Mouse (Mus musculus) testis, adult 2 months (tissue): ENCODE data around the gene Lbhd1. TPM values are rescaled to one million over a fixed set of nuclear protein-coding genes. Genes with fewer than 3 reads are reported as not detected.

ENCODE experiments used
- H3K27ac ChIP-seq: fragments of 200-500 bp; 2 replicates; pipeline ENCODE4 v1.5.1; 2012; ENCODE audit warnings: low read depth, low read length; ENCODE audit not compliant: control insufficient read depth, insufficient read depth
- H3K27me3 ChIP-seq: fragments of 200-500 bp; 2 replicates; pipeline ENCODE4 v1.6.1; 2012; ENCODE audit warnings: mild to moderate bottlenecking, low read length, moderate library complexity; ENCODE audit not compliant: control insufficient read depth, insufficient read depth
- H3K36me3 ChIP-seq: fragments of 200-500 bp; 2 replicates; pipeline ENCODE4 v1.6.1; 2012; ENCODE audit warnings: mild to moderate bottlenecking, low read length; ENCODE audit not compliant: control insufficient read depth, insufficient read depth
- H3K4me1 ChIP-seq: fragments of 200-500 bp; 2 replicates; pipeline ENCODE4 v1.6.1; 2012; ENCODE audit warnings: low read length; ENCODE audit not compliant: control insufficient read depth, insufficient read depth
- H3K4me3 ChIP-seq: fragments of 200-500 bp; 2 replicates; pipeline ENCODE4 v1.5.1; 2012; ENCODE audit warnings: low read depth, mild to moderate bottlenecking, low read length, moderate library complexity, mixed read lengths; ENCODE audit not compliant: control insufficient read depth
- CTCF ChIP-seq: fragments of 200-500 bp; IDR thresholded peaks from 2 replicates; pipeline ENCODE4 v1.5.1; 2012; ENCODE audit warnings: low read depth, mild to moderate bottlenecking, inconsistent platforms, low read length, moderate library complexity; ENCODE audit not compliant: control insufficient read depth, insufficient read depth, insufficient replicate concordance
- POLR2A ChIP-seq: fragments of 200-500 bp; IDR thresholded peaks from 2 replicates; pipeline ENCODE4 v1.6.1; 2012; ENCODE audit warnings: low read depth, mild to moderate bottlenecking, inconsistent platforms, low read length, moderate library complexity; ENCODE audit not compliant: control insufficient read depth
- polyA plus RNA-seq: library from polyadenylated mRNA; depleted of rRNA; stranded (reverse); fragments of >200 nt; gene quantifications from 2 replicates; pipeline ENCODE4 v1.2.3, GENCODE M21; 2012

The Lbhd1 gene
- polyA plus RNA-seq, 1 experiment, result 1.9 TPM

- TF ChIP-seq POLR2A (no peak), CTCF (no peak)
- H3K4me3 ChIP-seq, result no peak overlapping the region
- peaks cover 8% of the 10 kb centered on the region for H3K4me1 ChIP-seq
- H3K27ac ChIP-seq, result no peak overlapping the region
- no peaks in the 10 kb centered on the region for H3K36me3 ChIP-seq
- no peaks in the 10 kb centered on the region for H3K27me3 ChIP-seq
These were observed 38.2 kb downstream of the Lbhd1 start for GRCm38 (mm10) chr19:8921741-8922140.

- no peak for TF ChIP-seq CTCF
- Histone ChIP-seq H3K27ac (no peak overlapping the region), H3K36me3 (no peaks in the 10 kb centered on the region), H3K4me1 (peaks cover 15% of the 10 kb centered on the region), H3K27me3 (no peaks in the 10 kb centered on the region), H3K4me3 (no peak overlapping the region)
These were observed 43.2 kb downstream of the Lbhd1 start for GRCm38 (mm10) chr19:8926766-8927165.

GRCm38 (mm10) chr19:8927891-8928525 lies 44.5 kb downstream of the Lbhd1 start:
- H3K4me1 ChIP-seq, result peaks cover 15% of the 10 kb centered on the region
- H3K27ac ChIP-seq, result no peak overlapping the region
- TF ChIP-seq CTCF, result no peak
- TF ChIP-seq POLR2A, result no peak
- H3K36me3 ChIP-seq, result no peaks in the 10 kb centered on the region
- H3K4me3 ChIP-seq, result no peak overlapping the region
- no peaks in the 10 kb centered on the region for H3K27me3 ChIP-seq

GRCm38 (mm10) chr19:8928689-8929223 lies 45.2 kb downstream of the Lbhd1 start:
- H3K4me3 ChIP-seq, result peak overlapping the region; percentile 76
- H3K36me3 ChIP-seq, result no peaks in the 10 kb centered on the region
- no peak for TF ChIP-seq CTCF
- TF ChIP-seq POLR2A, result no peak
- peak overlapping the region; percentile 21; the same call in 1 of the 2 replicates for H3K27ac ChIP-seq
- H3K4me1 ChIP-seq, result peaks cover 15% of the 10 kb centered on the region
- no peaks in the 10 kb centered on the region for H3K27me3 ChIP-seq

GRCm38 (mm10) chr19:8929224-8930088 lies 45.9 kb downstream of the Lbhd1 start, which contains the start of the genes Rom1 and Eml3:
Gene Rom1 (minus strand): TSS chr19:8929356.
Gene Eml3 (plus strand): TSS chr19:8929552.
- Histone ChIP-seq H3K27ac (peak within 1 kb of the TSS; percentile 21; the same call in 1 of the 2 replicates), H3K27me3 (no peaks in the 10 kb centered on the region), H3K4me3 (peak within 1 kb of the TSS; percentile 76), H3K4me1 (peaks cover 15% of the 10 kb centered on the region), H3K36me3 (no peaks in the 10 kb centered on the region)
- TF ChIP-seq POLR2A (peak; percentile 15; the same call in 1 of the 2 replicates), CTCF (no peak)

- TF ChIP-seq CTCF (no peak), POLR2A (no peak)
- Histone ChIP-seq H3K4me1 (peaks cover 15% of the 10 kb centered on the region), H3K27me3 (no peaks in the 10 kb centered on the region), H3K27ac (no peak overlapping the region), H3K4me3 (peak overlapping the region; percentile 76), H3K36me3 (no peaks in the 10 kb centered on the region)
These were observed 46.6 kb downstream of the Lbhd1 start for GRCm38 (mm10) chr19:8930117-8930516.

- Histone ChIP-seq H3K36me3 (no peaks in the 10 kb centered on the region), H3K27me3 (no peaks in the 10 kb centered on the region), H3K4me3 (no peak overlapping the region), H3K27ac (no peak overlapping the region), H3K4me1 (peaks cover 15% of the 10 kb centered on the region)
- TF ChIP-seq CTCF (no peak), POLR2A (no peak)
These were observed 47.2 kb downstream of the Lbhd1 start for GRCm38 (mm10) chr19:8930771-8931170.
